Mouse (Mus musculus) heart, adult 2 months (tissue): ENCODE data around the gene Kcnn3. TPM values are rescaled to one million over a fixed set of nuclear protein-coding genes. Genes with fewer than 3 reads are reported as not detected.

ENCODE experiments used
- DNase-seq, 2 experiments: peaks; one replicate each; pipeline ENCODE4 v3.0.0; 2021
- H3K27ac ChIP-seq: fragments of 200-600 bp; 2 replicates; pipeline ENCODE4 v1.8.1; 2022
- H3K27me3 ChIP-seq: fragments of 200-500 bp; 2 replicates; pipeline ENCODE4 v1.6.1; 2012; ENCODE audit warnings: mild to moderate bottlenecking, low read length, inconsistent platforms, mixed read lengths; ENCODE audit not compliant: control insufficient read depth, insufficient read depth
- H3K36me3 ChIP-seq: fragments of 200-500 bp; 2 replicates; pipeline ENCODE4 v1.6.1; 2012; ENCODE audit warnings: low read length, inconsistent platforms; ENCODE audit not compliant: control insufficient read depth, insufficient read depth
- H3K4me1 ChIP-seq: fragments of 200-500 bp; 2 replicates; pipeline ENCODE4 v1.6.1; 2011; ENCODE audit warnings: low read length; ENCODE audit not compliant: control insufficient read depth, insufficient read depth
- H3K4me3 ChIP-seq: fragments of 200-600 bp; 2 replicates; pipeline ENCODE4 v1.8.1; 2022
- H3K79me2 ChIP-seq: fragments of 200-500 bp; replicated peaks from 2 replicates; pipeline ENCODE4 v1.6.1; 2012; ENCODE audit warnings: mild to moderate bottlenecking, inconsistent platforms, low read length, moderate library complexity, mixed read lengths; ENCODE audit not compliant: control insufficient read depth, insufficient read depth
- H3K9ac ChIP-seq: fragments of 200-500 bp; 2 replicates; pipeline ENCODE4 v1.6.1; 2012; ENCODE audit warnings: low read depth, mild to moderate bottlenecking, control low read depth, inconsistent platforms, low read length, mixed read lengths
- CTCF ChIP-seq: fragments of 200-600 bp; IDR thresholded peaks from 2 replicates; pipeline ENCODE4 v1.8.1; 2022; ENCODE audit warnings: antibody characterized with exemption, mild to moderate bottlenecking, moderate library complexity
- EP300 ChIP-seq: fragments of 200-500 bp; IDR thresholded peaks from 2 replicates; pipeline ENCODE4 v1.6.1; 2011; ENCODE audit warnings: low read depth, low read length, control low read depth; ENCODE audit not compliant: insufficient read depth
- POLR2A ChIP-seq: fragments of 200-500 bp; IDR thresholded peaks from 2 replicates; pipeline ENCODE4 v1.6.1; 2011; ENCODE audit warnings: mild to moderate bottlenecking, low read depth, low read length, control low read depth; ENCODE audit not compliant: insufficient read depth
- WGBS: fragments of 180-500 bp; shearing (Covaris S2); methylation state at CpG from one replicate; pipeline ENCODE4 v1.1.7; 2018; 5-methylcytosine and 5-hydroxymethylcytosine counted together
- intact Hi-C: fragments of 180-260 bp; cut with DNase I; formaldehyde crosslinking; loops from one replicate; pipeline ENCODE4 v1.15.1; 2025
- polyA plus RNA-seq: library from polyadenylated mRNA; depleted of rRNA; stranded (reverse); fragments of >200 nt; gene quantifications from 2 replicates; pipeline ENCODE4 v1.2.3, GENCODE M21; 2012
- total RNA-seq, 2 experiments: library from RNA; stranded (reverse); gene quantifications; 2 replicates each; pipeline ENCODE4 v1.2.3; 2021

Gene Kcnn3
- total and polyA plus RNA-seq, 3 experiments, result 0.84 to 3.3 (median 2.0) TPM

- no peak overlapping the region for H3K27ac ChIP-seq
- TF ChIP-seq POLR2A, result no peak
- no peak for TF ChIP-seq CTCF
- no peak for TF ChIP-seq EP300
- no peaks in the 10 kb centered on the region for H3K79me2 ChIP-seq
- no peaks in the 10 kb centered on the region; the same call in 1 of the 2 replicates for H3K4me1 ChIP-seq
- no peak overlapping the region for H3K9ac ChIP-seq
- H3K36me3 ChIP-seq, result no peaks in the 10 kb centered on the region
- intact Hi-C loops, result no loop called here
- no peaks in the 10 kb centered on the region for H3K27me3 ChIP-seq
- H3K4me3 ChIP-seq, result no peak overlapping the region
- DNase-seq, result no peak
- WGBS, result 66% methylated on average over 12 of the region's 12 CpGs
These were observed 133.4 kb downstream of the Kcnn3 start for GRCm38 (mm10) chr3:89653231-89653954.

GRCm38 (mm10) chr3:89657092-89657491 lies 137.1 kb downstream of the Kcnn3 start:
- H3K4me1 ChIP-seq, result no peaks in the 10 kb centered on the region
- 92% methylated on average over 5 of the region's 5 CpGs for WGBS
- intact Hi-C loops, result no loop called here
- H3K9ac ChIP-seq, result no peak overlapping the region
- no peak for TF ChIP-seq CTCF
- no peak for TF ChIP-seq EP300
- H3K27ac ChIP-seq, result no peak overlapping the region
- H3K79me2 ChIP-seq, result no peaks in the 10 kb centered on the region
- H3K4me3 ChIP-seq, result no peak overlapping the region
- H3K36me3 ChIP-seq, result no peaks in the 10 kb centered on the region
- no peak for DNase-seq
- no peaks in the 10 kb centered on the region for H3K27me3 ChIP-seq

GRCm38 (mm10) chr3:89658457-89658856 lies 138.5 kb downstream of the Kcnn3 start:
- no peak for DNase-seq
- intact Hi-C loops, result no loop called here
- H3K4me1 ChIP-seq, result no peaks in the 10 kb centered on the region
- no peak for TF ChIP-seq POLR2A
- TF ChIP-seq CTCF, result no peak
- no peak for TF ChIP-seq EP300
- H3K27ac ChIP-seq, result no peak overlapping the region
- H3K27me3 ChIP-seq, result no peaks in the 10 kb centered on the region
- H3K9ac ChIP-seq, result no peak overlapping the region
- H3K79me2 ChIP-seq, result no peaks in the 10 kb centered on the region
- H3K36me3 ChIP-seq, result no peaks in the 10 kb centered on the region
- no peak overlapping the region for H3K4me3 ChIP-seq

GRCm38 (mm10) chr3:89659938-89660620 lies 140.1 kb downstream of the Kcnn3 start:
- Histone ChIP-seq H3K27ac (no peak overlapping the region), H3K9ac (no peak overlapping the region), H3K36me3 (no peaks in the 10 kb centered on the region), H3K27me3 (no peaks in the 10 kb centered on the region), H3K4me3 (no peak overlapping the region), H3K79me2 (no peaks in the 10 kb centered on the region), H3K4me1 (no peaks in the 10 kb centered on the region)
- WGBS, result 71% methylated on average over 11 of the region's 11 CpGs
- intact Hi-C loops, result no loop called here
- TF ChIP-seq POLR2A (no peak), EP300 (no peak), CTCF (no peak)
- no peak for DNase-seq

DNA sequence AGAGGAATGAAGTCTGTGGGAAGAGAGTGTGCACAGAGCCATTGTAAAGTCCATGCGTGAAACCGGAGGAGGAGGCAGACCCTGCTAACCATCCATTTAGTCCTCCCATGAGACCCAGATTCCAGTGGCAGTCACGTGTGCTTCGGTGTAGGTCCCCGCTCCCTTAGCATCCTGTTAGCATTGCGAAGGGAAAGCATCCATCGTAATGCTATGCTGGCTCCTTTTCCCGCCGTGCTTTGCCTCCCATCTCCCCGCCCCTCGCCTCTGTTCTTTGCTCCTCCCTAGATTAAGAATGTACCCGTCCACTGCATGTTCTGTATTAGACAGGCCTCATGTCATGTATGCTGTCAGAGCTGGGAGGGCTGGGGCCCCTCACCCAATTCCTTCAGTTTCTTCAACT lies 144.8 kb downstream of the Kcnn3 start:
- Histone ChIP-seq H3K79me2 (no peaks in the 10 kb centered on the region), H3K36me3 (no peaks in the 10 kb centered on the region), H3K9ac (no peak overlapping the region), H3K27me3 (no peaks in the 10 kb centered on the region), H3K27ac (no peak overlapping the region), H3K4me3 (no peak overlapping the region), H3K4me1 (no peaks in the 10 kb centered on the region)
- TF ChIP-seq POLR2A (no peak), CTCF (no peak), EP300 (no peak)
- DNase-seq, result no peak
- intact Hi-C loops, result no loop called here
- WGBS, result 67% methylated on average over 12 of the region's 12 CpGs

- Histone ChIP-seq H3K36me3 (no peaks in the 10 kb centered on the region), H3K27ac (no peak overlapping the region), H3K27me3 (no peaks in the 10 kb centered on the region), H3K4me1 (no peaks in the 10 kb centered on the region; the same call in 1 of the 2 replicates), H3K79me2 (no peaks in the 10 kb centered on the region), H3K9ac (no peak overlapping the region), H3K4me3 (no peak overlapping the region)
- TF ChIP-seq EP300 (no peak), POLR2A (no peak), CTCF (no peak)
- no peak for DNase-seq
- intact Hi-C loops, result no loop called here
- 23% methylated on average over 11 of the region's 11 CpGs for WGBS
These were observed 147.2 kb downstream of the Kcnn3 start for GRCm38 (mm10) chr3:89667131-89667530.
